Mouse (Mus musculus) urinary bladder, postnatal 14 days (tissue): ENCODE data around the gene Atp1b3.
"Not testable (repeated sequence)": the region's sequence is repeated elsewhere in the genome, so short reads cannot be mapped to it uniquely, and the experiment has no call there.

ENCODE experiments used
- DNase-seq: peaks from one replicate; pipeline ENCODE4 v3.0.0; 2021; ENCODE audit warnings: low spot score

The Atp1b3 gene

DNA sequence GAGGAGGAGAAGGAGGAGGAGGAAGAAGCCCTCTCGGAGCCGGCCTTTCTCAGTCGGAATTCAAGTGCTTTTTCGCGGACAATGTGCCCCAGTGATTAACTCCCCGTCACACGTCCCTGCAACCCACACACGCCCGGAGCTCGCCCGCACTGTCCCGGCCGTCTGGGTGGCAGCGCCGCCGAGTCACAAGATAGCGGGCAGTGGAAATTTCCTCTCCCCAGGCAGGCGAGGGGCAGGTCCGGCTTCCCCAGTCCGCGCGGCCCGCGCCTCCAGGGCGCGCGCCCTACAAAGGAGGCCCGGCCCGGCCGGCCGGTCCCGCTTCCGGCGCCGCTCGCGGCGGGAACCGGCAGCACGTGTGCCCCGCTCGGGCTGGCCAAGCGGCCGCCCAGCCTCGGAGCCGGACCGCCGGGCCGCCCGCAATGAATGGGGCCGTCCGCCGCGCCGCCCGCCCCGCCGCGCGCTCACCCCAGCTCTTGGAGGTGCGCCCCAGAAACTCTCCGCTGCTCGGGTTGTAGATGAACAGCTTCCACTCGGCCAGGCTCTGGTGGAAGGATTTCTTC is 581 bp downstream of the Atp1b3 start:
- DNase-seq, result peak; percentile 70

DNA sequence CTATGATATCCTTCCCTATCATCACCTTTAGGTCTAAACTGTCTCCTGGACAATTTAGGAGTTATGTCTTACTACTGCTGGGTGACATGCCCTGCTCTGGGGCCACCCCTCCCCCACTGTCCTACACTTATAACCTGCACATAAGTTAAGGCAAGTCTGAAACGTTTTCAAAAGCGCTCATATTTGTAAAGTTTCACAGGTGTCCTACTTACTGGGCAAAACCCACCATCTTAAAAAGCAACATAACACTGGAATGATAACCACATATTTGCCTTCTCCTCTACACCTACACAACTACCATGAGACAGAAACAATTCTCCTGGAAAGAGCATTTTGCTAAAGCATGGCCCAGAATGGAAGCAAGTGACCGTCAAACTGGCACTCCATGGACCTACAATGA is 4.2 kb downstream of the Atp1b3 start:
- DNase-seq, result no peak

DNA sequence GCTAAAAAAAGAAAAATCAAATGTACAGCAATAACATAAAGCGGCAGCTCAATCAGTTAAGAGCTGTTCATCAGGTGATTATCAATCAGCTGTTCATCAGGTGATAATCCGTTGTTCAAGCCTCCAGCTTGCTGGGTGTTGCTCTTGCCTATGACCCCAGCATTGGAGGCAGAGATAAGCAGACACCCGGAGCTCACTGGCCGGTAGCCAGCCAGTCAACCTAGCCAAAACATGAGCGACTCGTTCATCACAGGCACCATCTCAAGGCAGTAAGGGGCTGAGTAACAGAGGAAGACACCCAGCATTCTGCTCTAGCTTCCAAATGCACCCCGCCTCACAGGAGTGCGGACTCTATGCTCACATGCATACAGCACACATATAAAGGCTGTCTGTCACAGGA is 10.4 kb downstream of the Atp1b3 start:
- DNase-seq, result no peak

DNA sequence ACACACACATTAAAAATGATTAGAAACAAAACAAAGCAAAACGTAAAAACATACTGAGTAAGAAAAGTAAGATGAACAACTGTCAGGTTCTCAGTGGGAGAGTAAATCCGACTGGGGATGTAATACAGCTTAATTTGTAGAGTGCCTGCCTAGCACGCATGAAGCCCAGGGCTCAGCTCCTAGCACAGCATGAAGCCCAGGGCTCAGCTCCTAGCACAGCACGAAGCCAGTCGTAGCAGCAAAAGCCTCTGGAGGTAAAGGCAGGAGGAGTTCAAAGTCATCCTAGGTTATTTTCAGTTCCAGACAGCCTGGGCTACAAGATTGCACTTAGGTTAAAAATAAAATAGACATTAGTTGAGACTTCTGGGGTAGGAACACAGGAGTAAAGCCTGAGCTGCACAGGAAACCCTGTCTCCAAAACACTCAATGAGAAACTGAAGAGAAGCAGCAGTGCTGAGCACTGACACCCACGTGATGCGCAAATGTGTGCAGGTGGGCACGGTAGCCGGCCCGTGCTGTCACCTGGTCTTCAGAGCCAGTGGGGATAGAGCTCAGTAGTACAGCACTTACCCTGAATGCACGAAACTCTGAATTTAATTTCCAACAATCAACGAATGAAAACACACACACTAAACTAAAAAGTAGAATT is 11.0 kb downstream of the Atp1b3 start:
- DNase-seq, result no peak

DNA sequence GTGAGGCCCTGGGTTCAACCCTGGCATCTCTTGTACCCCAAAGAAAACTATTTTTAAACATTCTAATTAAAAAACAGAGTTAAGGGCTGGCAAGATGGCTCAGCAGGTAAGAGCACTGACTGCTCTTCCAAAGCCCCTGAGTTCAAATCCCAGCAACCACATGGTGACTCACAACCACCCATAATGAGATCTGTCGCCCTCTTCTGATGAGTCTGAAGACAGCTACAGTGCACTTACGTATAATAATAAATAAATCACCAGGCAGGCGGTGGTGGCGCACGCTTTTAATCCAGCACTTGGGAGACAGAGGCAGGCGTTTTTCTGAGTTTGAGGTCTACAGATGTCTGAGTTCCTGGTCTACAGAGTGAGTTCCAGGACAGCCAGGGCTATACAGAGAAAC is 12.5 kb downstream of the Atp1b3 start:
- DNase-seq, result not testable (repeated sequence)

DNA sequence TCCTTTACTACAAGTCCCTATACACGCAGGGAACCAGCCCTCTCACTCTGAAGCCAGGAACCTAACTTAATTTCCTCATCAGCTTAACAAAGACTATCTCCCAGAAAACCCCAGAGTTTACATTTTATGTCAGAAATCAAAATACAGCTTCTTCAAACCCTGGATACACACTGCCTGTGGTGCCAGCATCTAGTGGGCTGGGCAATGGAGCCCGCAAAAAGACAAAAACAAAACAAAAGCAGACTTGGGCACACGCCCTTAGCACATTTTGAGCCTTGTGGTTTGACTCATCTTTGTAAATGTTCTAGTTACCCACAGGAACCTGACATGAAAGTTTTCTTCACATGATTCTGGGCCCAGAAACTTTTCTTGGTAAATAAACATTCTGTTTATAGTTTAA is 13.8 kb downstream of the Atp1b3 start:
- DNase-seq, result no peak

DNA sequence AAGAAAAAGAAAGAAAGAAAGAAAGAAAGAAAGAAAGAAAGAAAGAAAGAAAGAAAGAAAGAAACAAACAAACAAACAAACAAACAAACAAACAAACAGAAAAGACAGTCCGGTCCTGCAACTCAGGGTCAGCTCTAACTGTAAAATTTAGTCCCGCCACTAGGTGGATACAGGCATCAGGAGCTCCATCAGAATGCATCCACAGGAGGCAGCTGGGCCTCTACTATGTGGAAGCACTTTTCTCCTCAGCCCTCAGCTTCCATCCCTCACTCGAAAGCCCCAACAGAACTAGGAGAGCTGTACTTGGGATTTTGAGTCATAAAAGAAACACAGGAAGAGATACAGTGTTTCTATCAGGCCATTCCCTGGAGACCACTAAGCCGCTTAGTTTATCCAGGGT is 14.2 kb downstream of the Atp1b3 start:
- DNase-seq, result peak; percentile 75

DNA sequence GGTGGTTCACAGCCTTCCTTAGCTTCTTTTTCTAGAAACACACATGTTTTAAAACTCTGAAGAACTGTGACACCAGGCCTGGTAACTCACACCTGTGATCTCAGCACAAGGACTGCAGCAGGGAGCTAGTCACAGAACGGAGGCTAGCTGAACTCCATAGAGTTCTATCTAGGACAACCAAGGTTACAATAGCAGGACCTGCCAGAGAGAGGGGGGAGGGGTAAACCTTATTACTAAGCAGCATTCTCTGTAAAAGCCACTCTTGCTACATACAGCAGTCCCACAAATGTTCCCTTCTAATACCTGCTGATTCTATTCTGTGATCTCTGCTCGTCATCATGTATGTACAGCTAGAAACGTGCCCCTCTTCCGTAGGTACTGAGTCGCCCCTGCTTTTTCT is 15.4 kb downstream of the Atp1b3 start:
- DNase-seq, result no peak

DNA sequence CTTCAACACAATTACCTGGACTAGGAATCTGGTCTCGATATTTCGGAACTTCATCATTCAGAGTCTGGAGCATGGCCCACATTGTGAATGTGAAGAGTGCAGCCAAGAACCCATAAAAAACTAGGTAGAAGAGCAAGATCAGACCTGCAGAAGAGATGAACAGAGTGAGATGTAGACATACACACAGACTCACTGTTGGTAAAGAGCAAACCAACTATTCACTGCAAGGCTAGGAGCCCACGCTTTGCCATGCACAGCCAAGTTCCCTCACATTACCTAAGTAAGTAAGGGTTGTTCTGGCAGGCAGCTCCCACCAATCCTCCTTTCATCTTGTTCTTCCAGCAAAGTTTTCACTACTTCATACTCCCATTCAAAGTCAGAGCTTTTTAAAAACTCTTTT is 18.5 kb downstream of the Atp1b3 start:
- DNase-seq, result no peak

DNA sequence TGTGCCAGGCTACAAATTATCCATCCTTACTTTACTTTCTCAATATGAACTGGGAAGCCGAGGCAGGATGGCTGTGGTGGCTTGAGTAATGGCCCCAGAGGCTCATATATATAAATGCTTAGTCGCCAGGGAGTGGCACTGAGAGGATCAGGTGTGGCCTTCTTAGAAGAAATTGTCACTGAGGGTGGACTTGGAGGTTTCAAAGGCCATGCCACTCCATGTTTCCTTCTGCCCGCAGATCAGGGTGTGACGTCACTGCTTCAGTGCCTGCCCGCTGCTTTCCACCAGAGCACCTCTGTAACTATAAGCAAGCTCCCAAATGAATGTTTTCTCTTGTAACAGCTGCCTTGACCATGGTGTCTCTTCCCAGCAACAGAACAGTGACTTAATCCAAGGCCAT is 33.1 kb downstream of the Atp1b3 start:
- no peak for DNase-seq

DNA sequence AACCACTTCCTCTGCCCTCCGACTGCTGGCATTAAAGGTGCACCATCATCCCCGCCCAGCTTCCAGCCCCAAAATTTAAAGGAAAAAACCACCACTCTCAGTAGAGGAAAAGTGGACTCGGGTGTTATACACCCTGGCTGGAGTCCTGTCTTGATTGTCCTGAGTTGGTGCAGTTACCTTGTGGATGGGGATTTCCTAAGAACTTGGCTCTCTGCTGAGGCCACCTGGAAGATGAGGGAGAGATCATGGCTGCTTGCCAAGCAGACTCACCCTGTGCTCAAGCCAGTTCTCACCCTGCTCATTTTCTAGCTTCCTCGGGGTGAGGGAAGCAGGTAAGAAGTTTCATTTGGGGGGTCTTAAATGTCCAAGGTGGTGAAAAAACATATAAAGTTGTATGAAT is 36.0 kb downstream of the Atp1b3 start:
- DNase-seq, result peak; percentile 21

DNA sequence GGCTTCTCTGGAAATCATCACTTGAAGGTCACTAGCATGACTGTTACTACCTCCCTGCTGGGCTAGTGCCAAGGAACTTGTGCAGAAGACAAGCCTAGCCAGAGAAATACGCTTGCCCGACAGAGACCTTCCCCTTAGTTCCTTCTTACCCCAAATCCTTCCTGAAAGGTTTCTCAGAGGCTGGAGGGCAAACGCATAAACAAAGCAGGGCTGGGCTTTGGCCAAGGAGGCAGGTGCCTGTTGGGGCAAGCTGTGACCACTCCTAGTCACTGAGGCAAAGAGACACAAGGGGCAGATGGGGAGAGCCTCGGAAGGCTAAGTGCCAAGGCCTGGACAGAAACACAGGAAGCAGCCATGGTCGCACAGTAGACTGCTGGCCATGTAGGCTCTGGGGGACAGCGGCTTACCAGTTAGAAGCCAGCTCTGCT is 37.7 kb downstream of the Atp1b3 start:
- peak; percentile 64 for DNase-seq

DNA sequence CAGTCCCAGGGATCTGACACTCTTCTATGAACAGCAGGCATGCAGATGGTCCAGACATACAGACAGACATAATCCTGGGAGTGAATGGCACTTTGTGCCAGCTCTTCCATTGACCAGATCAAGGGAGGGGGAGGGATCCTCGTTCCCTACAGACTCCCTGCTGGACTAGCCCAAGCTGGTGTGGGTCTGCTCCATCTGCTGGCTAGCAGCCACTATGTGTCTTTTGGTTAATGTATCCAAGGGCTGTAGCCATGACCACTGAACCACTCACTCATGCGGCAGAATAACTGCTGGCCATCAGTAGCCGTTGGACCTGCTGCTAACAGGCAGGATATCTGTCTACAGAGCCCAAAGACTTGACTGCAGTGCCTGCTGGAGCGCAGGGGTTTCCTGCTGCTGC is 39.7 kb downstream of the Atp1b3 start:
- DNase-seq, result no peak

DNA sequence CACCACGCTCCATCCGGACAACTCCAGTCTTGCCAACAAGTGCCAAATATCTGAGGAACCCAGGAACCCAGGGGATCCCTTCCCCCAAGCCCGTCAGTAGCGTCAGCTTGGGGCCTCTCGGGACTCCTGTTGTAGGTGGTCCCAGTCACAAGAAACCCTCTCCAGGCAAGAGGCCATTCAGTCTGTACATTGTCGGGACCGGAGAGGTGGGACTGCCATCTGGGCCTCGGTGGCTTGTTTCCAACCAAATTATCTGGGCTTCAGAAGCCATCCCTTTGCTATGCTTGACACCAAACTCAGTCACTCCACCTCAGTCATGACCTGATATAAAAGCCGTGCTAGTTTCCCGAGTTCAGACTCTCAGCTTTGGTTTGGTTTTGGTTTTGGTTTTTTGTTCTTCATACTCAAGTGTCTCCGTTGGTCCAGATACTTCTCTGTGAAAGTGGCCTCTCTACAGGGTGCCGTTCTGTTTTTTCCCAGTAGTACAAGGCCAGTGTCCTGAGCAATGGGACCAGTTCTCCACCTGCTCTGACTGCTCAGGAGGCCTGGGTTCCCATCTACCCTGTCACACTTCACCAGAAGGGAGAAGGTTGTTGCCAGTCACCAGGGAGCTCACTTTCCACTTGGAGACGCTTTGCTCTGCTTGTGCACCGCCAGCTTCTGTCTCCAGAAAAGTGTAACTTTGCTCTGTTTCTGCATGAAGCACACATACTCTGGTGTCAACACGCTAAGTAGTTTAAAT is 41.7 kb downstream of the Atp1b3 start:
- DNase-seq, result no peak

DNA sequence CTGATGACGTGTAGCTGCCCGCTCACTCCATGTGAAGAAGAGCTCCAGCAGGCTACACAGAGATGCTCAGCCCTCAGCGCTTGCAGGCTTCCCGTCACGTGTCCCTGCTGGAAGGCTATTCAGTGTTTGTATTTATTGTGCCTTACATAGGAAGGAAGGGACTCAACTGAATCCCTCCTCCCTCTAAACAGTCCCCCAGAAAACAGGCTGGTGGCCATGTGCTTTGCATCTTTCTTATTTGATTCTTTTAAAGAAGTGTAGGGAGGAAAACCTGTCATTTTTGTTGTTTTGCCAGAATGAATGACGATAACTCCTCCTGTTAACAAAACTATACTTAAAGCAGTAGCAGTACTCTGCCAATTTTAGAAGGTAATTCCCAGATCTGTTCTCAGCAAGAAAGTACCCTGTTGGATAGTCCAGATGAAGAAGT is 43.7 kb downstream of the Atp1b3 start:
- DNase-seq, result no peak

DNA sequence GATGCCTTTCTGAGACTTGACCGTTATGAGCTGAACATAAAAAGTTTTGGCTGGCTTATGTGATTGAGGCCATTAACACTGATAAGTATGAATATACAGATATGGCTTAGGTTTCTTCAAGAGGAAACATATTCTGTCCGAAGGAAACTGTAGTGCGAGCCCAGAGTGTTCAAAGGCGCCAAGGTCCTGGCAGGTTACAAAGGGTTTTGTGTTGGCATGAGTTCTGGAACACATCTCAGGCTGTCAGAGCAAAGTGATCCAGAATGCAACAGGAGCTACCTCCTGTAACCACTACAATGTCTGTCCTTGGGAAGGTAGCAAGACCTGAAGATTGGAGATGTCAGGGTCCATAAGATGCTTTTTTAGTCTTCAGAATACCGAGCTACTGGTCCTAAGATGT is 44.9 kb downstream of the Atp1b3 start:
- DNase-seq, result no peak

DNA sequence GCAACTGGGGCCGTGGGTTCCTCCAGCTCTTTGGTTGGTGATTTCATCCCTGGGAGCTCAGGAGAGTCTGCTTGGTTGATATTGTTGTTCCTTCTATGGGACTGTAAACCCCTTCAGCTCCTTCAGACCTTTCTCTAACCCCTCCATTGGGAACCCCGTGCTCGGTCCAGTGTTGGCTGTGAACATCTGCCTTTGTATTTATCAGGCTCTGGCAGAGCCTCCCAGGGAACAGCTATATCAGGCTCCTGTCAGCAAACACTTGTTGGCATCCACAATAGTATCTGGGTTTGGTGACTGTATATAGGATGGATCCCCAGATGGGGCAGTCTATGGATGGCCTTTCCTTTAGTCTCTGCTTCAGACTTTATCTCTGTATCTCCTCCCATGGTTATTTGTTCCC is 52.2 kb downstream of the Atp1b3 start:
- no peak for DNase-seq

DNA sequence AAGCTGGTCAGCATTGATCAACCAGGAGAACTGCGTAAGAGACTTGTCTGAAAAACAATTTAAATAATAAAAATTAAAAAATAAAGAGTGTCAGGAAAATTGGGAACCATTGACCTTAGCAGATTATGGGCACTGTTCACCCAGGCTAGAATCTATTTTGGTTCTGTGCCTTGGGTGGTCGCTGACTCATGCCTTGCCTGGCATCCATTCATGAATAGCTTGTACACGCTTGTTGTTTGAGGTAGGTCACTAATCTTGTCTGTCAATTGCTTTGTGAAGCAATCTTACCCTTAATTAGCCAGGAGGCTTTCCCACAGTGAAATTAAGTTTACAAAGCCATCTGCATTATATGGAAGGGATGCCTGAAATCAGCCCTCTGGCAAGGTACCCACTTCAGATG is 55.4 kb downstream of the Atp1b3 start:
- no peak for DNase-seq

DNA sequence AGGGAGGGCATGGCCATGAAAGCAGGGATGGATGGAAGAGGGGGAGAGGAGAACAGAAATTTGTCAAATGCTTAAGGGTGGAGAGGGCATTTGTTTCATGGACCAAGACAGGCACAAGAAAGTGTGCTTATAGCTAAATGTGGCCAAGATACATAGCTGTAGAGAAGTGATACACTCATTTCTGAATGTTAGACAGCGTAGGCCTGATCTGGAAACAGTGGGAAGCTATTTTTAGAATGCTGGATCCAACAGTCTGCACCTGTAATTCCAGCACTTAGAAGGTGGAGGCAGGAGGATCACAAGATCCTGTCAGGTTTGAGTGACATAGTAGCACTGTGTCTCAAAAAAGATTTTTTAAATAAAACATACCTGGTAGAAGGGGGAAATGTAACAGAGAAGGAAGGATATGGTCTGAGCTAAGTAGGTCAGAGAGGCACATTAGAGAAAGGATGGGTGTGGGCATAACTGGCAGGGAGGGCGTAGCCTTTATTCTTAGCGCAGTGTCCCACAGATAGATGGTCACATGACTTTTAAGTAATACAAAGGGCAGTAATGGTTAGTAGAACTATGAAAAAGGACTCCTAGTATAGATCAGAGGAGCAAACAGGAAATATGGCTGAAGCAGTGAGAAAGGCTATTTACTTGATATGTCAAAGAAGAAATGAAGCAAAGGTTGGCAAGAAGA is 64.8 kb downstream of the Atp1b3 start:
- DNase-seq, result no peak

DNA sequence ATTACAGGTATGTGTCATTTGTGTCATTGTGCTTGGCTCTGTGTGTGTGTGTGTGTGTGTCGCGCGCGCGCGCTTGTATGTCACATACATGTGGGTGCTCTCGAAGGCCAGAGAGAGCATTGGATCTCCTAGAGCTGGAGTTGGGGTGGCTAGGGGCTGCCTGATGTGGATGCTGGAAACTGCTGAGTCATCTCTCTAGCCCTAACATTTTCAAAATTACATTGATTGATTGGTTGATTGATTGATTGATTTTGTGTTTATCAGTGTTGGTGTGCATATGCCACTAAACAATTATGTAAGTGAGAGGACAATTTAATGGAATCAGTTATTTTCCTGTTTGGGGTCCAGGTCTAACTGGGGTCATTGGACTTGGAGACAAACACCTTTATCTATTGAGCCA is 72.1 kb downstream of the Atp1b3 start:
- no peak for DNase-seq

DNA sequence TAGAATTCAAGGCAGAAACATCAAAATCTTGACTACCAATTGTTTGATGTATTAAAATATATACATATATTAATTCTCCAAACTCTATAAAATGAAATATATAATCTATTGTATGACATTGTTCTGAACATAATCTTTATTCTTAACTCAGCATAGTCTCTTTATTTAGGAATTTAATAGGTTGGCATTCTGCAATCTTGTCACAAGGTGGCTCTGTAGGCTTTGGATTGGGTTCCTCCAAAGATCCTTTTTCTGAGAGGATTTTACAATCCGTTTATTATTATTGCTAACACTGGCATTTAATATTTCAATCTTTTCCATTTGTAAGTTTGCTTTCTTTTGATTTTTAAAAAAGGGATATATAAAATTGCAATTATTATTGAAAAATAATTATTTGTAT is 79.3 kb downstream of the Atp1b3 start:
- DNase-seq, result no peak
